Mouse (Mus musculus): ENCODE results near the gene Oas1h. TPM values are rescaled to one million over a fixed set of nuclear protein-coding genes. Genes with fewer than 3 reads are reported as not detected.
A peak's percentile ranks its signal among the peaks of the same experiment; 100 is the strongest.
"Not testable (repeated sequence)": the region's sequence is repeated elsewhere in the genome, so short reads cannot be mapped to it uniquely, and the experiment has no call there.

Gene Oas1h
- polyA plus RNA-seq, 1 experiment: not detected

DNA sequence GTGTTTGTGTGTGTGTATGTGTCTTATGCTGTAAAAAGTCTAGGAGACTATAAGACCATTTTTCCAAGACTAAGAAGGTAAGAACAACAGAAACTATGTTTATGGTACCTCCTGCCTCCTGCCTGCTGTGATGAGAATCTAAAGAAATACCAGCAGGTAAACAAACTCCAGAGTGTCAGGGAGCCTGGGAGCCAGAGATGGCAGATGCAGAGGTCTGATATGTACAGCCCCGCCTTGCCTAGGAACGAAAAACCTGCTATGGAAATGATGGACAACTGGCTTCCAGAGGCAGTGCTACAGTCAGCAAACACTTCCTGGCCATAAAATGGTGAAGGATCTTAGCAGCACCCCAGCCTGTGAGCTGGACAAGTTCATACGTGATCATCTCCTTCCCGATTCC is 14.2 kb upstream of the Oas1h start, which contains the start of gene Oas1f:
TSS of gene Oas1f (plus strand) at position 301 of the 400 bp plus-strand sequence.
- no peak within 1 kb of the TSS for H3K4me3 ChIP-seq (ENCODE audit: insufficient read depth, low read length)

DNA sequence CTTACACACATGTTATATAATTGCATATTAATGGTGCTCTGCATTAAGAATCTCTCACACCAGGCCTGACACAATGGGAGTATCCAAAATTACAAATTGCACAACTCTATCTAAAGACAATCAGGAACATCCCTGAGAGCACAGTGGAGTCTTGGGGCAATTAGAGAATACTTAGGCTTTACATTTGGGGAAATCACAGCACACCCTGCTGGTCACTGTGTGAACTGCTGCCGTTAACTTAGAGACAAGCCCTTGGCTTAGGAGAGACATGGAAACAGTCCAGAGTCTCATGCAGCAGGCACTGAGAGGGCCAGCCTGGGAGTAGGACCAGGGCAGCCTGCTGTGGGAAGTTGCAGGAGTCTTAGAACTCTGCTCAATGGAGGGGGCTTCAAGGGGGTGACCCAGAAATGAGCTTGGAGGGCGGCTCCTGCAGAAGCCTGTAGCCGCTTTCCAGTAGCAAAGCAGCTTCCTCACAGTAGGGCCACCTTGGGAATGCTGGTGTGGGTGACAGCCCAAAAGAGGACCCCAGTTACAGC is 11.6 kb upstream of the Oas1h start:
- Histone ChIP-seq H3K4me3 (ENCODE audit: insufficient read depth, low read length) (no peak overlapping the region), H3K27ac (ENCODE audit: insufficient read depth, low read length) (no peak overlapping the region), H3K4me1 (ENCODE audit: control insufficient read depth, insufficient read depth, low read length) (no peaks in the 10 kb centered on the region)
- TF ChIP-seq CTCF (IDR thresholded peaks at IDR 0.05; ENCODE audit: borderline replicate concordance, insufficient read depth, low read length) (peak; percentile 36; the same call in 1 of the 2 replicates), POLR2A (IDR thresholded peaks at IDR 0.05; ENCODE audit: low read depth, low read length) (no peak)

More for the DNA sequence above, 14.2 kb upstream of the Oas1h start, which contains the start of gene Oas1f:
- H3K27ac ChIP-seq (ENCODE audit: insufficient read depth, low read length): no peak within 1 kb of the TSS
- TF ChIP-seq CTCF (IDR thresholded peaks at IDR 0.05; ENCODE audit: borderline replicate concordance, insufficient read depth, low read length) (no peak), POLR2A (IDR thresholded peaks at IDR 0.05; ENCODE audit: low read depth, low read length) (no peak)
- H3K4me1 ChIP-seq (ENCODE audit: control insufficient read depth, insufficient read depth, low read length): no peaks in the 10 kb centered on the region

DNA sequence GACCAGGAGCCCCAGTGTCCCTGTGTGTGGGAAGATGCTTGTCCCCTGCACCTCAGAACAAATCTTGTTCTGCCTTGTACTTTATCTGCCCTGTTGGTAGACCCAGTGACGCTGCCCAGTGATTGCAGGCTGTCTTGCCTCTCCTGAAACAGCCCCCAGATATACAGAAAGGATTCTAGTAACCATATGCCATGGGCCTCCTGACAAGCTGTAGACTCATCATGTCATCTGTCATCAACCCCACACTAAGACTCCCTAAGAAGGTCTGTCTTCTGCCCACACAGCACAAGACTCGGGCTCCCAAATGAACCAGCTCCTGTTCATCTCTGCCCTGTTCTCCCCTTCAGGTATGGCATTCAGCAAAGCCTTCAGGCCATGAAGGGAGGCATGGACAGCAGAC is 2.0 kb upstream of the Oas1h start:
- Histone ChIP-seq H3K4me3 (ENCODE audit: insufficient read depth, low read length) (no peak overlapping the region), H3K27ac (ENCODE audit: insufficient read depth, low read length) (no peak overlapping the region), H3K4me1 (ENCODE audit: control insufficient read depth, insufficient read depth, low read length) (no peaks in the 10 kb centered on the region)
- no peak for TF ChIP-seq POLR2A (IDR thresholded peaks at IDR 0.05; ENCODE audit: low read depth, low read length)
- TF ChIP-seq CTCF (IDR thresholded peaks at IDR 0.05; ENCODE audit: borderline replicate concordance, insufficient read depth, low read length): no peak

DNA sequence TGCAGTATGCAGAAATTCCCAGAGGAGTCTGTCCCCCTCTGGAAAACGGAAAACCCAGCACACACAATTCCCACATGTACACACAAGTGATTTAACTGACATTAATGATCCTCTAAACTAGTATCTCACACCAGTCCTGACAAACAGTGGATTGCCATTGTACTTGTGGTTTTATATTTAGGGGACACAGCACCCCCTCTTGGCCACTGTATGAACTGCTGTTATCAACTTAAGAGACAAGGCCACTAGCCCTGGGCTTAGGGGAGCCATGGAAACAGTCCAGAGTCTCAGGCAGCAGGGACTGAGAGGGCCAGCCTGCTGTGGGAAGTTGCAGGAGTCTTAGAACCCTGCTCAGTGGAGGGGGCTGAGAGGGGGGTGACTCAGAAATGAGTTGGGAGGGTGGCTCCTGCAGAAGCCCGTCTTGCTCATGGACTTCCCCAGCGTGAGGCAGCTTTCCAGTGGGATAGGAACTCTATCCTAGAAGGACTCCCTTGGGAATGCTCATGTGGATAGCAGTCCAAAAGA is 4.2 kb downstream of the Oas1h start:
- TF ChIP-seq CTCF (IDR thresholded peaks at IDR 0.05; ENCODE audit: borderline replicate concordance, insufficient read depth, low read length) (no peak), POLR2A (IDR thresholded peaks at IDR 0.05; ENCODE audit: low read depth, low read length) (no peak)
- Histone ChIP-seq H3K4me1 (ENCODE audit: control insufficient read depth, insufficient read depth, low read length) (no peaks in the 10 kb centered on the region), H3K27ac (ENCODE audit: insufficient read depth, low read length) (no peak overlapping the region), H3K4me3 (ENCODE audit: insufficient read depth, low read length) (no peak overlapping the region)

DNA sequence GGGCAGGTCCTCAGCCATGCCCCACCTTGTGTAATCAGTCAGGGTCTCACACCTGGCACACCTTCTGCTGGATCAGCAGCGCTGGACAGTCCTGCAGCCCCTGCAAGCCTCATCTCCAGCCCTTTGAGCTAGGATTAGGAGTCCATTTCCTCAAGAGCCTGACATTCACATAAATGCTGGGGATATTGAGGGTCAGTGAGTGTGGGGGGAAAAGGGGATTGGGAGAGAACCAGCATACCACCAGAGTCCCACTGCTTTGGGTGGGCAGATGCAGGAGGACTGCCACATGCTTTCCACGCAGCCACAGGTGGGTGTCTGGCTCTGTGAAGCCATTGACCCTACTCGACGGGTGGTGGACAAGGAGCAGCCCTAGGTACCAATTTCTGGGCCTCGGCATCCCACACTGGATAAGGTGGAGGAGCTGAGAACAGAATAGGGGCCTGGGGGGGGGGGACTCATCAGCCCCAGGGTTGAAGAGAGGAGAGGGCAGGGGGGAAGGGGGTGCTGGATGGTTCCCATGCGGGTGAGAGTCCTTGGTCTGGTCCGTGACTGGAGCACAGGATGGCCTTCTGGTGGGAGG is 8.3 kb downstream of the Oas1h start:
- H3K4me1 ChIP-seq (ENCODE audit: control insufficient read depth, insufficient read depth, low read length): no peaks in the 10 kb centered on the region
- TF ChIP-seq CTCF (IDR thresholded peaks at IDR 0.05; ENCODE audit: borderline replicate concordance, insufficient read depth, low read length): no peak
- no peak for TF ChIP-seq POLR2A (IDR thresholded peaks at IDR 0.05; ENCODE audit: low read depth, low read length)
- no peak overlapping the region for H3K27ac ChIP-seq (ENCODE audit: insufficient read depth, low read length)
- H3K4me3 ChIP-seq (ENCODE audit: insufficient read depth, low read length): no peak overlapping the region

DNA sequence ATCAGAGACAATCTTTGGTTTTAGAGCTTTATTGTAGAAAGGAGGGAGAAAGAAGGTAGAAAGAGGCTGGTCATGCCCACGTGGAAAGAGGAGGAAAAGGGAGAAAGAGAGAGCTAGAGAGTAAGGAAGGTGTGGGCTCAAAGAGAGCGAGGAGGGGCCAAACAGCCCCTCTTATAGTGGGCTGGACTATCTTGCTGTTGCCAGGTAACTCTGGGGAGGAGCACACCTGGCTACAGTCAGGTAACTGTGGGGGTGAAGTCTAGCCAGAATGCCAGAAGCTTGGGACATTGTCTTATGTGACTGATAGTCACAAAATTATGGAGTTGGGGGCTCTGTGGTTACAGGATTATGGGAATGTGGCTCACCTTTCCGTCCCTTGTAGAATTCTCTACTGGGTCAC is 8.9 kb downstream of the Oas1h start:
- Histone ChIP-seq H3K27ac (ENCODE audit: insufficient read depth, low read length) (no peak overlapping the region), H3K4me3 (ENCODE audit: insufficient read depth, low read length) (no peak overlapping the region), H3K4me1 (ENCODE audit: control insufficient read depth, insufficient read depth, low read length) (no peaks in the 10 kb centered on the region)
- no peak for TF ChIP-seq CTCF (IDR thresholded peaks at IDR 0.05; ENCODE audit: borderline replicate concordance, insufficient read depth, low read length)
- TF ChIP-seq POLR2A (IDR thresholded peaks at IDR 0.05; ENCODE audit: low read depth, low read length): no peak

DNA sequence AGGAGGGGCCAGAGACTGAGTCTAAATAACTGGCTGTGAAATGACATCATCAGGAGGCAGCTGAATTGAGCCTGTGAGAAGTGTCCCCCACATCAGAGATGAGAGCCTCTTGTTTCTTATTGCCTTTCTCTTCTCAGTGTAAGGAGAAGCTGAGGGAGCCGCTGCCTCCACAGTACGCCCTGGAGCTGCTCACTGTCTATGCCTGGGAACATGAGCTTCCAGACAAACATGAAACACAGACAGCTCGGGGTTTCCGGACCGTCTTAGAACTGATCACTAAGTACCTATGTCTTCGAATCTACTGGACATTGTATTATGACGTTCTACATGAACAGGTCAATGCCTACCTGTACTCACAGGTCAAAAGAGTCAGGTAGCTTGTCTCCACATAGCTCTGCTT is 9.6 kb downstream of the Oas1h start:
- no peak for TF ChIP-seq POLR2A (IDR thresholded peaks at IDR 0.05; ENCODE audit: low read depth, low read length)
- TF ChIP-seq CTCF (IDR thresholded peaks at IDR 0.05; ENCODE audit: borderline replicate concordance, insufficient read depth, low read length): no peak
- H3K4me1 ChIP-seq (ENCODE audit: control insufficient read depth, insufficient read depth, low read length): no peaks in the 10 kb centered on the region
- H3K4me3 ChIP-seq (ENCODE audit: insufficient read depth, low read length): no peak overlapping the region
- H3K27ac ChIP-seq (ENCODE audit: insufficient read depth, low read length): no peak overlapping the region

DNA sequence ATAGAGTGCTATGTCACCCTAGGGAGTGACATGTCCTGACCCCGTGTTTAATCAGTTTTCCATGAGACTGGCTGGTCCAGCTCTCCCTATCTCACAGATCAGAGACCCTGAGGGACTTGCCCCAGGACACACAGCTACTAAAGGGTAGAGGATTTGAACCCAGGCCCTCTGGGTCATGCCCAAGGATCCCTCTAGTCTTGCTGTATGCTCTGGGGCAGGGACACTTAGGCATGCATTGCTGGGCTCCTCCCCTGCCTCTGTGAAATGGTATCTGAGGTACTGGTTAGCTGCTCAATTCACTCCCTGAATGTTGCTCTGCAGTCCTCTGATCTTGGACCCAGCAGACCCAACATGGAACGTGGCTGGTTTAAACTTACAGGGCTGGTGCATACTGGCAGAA is 10.2 kb downstream of the Oas1h start:
- Histone ChIP-seq H3K27ac (ENCODE audit: insufficient read depth, low read length) (no peak overlapping the region), H3K4me1 (ENCODE audit: control insufficient read depth, insufficient read depth, low read length) (no peaks in the 10 kb centered on the region), H3K4me3 (ENCODE audit: insufficient read depth, low read length) (no peak overlapping the region)
- no peak for TF ChIP-seq POLR2A (IDR thresholded peaks at IDR 0.05; ENCODE audit: low read depth, low read length)
- no peak for TF ChIP-seq CTCF (IDR thresholded peaks at IDR 0.05; ENCODE audit: borderline replicate concordance, insufficient read depth, low read length)

DNA sequence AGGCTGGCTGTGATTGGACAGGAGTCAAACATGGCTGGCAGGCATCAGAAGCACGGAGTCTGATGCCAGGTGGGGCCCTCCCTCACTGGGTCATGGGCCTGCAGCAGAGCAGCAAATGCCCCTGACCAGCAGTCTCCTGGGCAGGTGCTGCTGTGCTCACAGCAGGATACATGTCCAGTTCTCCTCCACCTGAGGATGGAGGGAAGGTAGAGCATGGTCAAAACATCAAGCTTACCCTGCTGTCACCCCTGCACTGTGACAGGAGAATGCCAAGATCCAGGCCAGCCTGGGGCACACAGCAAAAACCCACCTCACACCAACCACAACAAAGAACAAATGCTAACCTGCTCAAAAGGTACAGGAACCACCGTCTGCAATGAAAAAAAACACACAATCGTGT is 15.6 kb downstream of the Oas1h start:
- not testable (repeated sequence) for H3K4me1 ChIP-seq (ENCODE audit: control insufficient read depth, insufficient read depth, low read length); H3K27ac ChIP-seq (ENCODE audit: insufficient read depth, low read length)

DNA sequence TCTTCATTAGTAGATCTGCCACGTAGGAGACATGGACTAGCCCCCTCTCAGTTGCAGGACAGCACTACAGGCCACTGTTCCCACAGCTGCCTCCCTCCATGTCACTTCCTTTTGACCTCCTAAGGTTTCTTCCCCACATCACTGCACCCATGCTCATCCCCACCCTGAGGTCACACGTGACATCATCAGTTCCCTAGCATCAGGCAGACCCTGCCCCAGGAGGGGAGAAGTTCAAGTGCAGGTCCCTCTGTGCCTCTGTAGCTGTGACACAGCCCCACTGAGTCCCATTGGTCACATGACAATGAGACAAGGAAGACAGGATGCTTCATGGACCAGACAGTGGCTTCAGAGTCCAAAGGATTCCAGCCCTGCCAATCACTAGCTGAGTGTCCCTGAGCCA is 16.2 kb downstream of the Oas1h start:
- not testable (repeated sequence) for H3K4me1 ChIP-seq (ENCODE audit: control insufficient read depth, insufficient read depth, low read length); H3K27ac ChIP-seq (ENCODE audit: insufficient read depth, low read length); H3K4me3 ChIP-seq (ENCODE audit: insufficient read depth, low read length)

More for the DNA sequence above, 15.6 kb downstream of the Oas1h start:
- not testable (repeated sequence) for H3K4me3 ChIP-seq (ENCODE audit: insufficient read depth, low read length)

DNA sequence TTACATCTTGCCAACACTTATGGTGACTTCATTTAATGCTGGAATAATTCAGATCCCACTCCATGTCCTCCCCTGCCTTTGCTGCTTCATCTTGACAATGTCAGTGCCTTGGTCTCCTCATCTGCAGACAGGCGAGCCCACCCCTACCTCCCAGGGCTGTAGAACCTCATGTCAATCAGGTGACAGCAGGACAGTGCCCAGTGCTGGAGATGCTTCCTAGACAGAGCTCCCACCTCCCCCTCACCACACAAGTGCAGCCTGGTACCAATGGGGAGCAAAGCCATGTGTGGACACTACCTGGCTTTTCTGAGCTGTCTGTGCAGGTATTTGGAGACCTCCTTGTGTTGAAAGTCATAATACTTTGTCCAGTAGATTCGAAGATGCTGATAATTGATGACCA is 17.6 kb downstream of the Oas1h start:
- H3K27ac ChIP-seq (ENCODE audit: insufficient read depth, low read length); H3K4me3 ChIP-seq (ENCODE audit: insufficient read depth, low read length); H3K4me1 ChIP-seq (ENCODE audit: control insufficient read depth, insufficient read depth, low read length): not testable (repeated sequence)

DNA sequence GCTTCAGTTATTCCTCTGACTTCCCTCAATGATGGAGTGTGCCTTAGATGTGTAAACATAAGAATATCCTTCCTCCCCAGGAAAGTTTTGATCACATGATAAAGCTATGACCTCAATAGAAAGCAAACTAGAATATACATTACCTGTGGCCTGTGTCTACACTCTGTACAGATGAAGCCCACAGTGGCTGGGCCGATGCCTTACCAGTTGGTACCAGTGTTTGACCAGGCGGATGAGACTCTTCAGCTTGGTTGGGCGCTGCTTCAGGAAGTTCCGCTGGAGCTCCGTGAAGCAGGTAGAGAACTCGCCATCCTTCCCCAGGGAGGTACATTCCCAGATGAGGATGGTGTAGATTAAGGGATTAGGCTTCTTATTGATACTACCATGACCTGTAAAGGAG is 20.5 kb downstream of the Oas1h start:
- H3K27ac ChIP-seq (ENCODE audit: insufficient read depth, low read length); H3K4me1 ChIP-seq (ENCODE audit: control insufficient read depth, insufficient read depth, low read length); H3K4me3 ChIP-seq (ENCODE audit: insufficient read depth, low read length): not testable (repeated sequence)

DNA sequence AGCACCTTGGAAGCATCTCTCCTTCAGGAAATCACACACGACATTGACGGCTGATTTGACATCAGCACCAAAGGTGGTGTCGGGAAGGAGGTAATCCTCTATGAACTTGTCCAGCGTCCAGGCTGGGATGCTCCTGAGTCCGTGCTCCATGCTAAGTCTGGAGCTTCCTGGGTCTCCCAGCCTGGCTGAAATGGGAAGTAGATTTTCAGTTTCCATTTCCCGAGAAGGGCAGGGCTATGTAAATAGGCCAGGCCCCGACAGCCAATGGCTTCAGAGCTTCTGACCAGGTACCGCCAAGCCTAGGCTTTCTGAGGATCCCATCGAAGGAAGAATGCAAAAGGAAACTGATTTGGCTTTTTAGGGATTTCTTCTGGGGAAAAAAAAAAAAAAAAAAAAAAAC is 26.2 kb downstream of the Oas1h start, which contains the start of gene Oas1g:
TSS of gene Oas1g (minus strand) at position 201 of the 400 bp plus-strand sequence.
- not testable (repeated sequence) for H3K4me1 ChIP-seq (ENCODE audit: control insufficient read depth, insufficient read depth, low read length); H3K27ac ChIP-seq (ENCODE audit: insufficient read depth, low read length); H3K4me3 ChIP-seq (ENCODE audit: insufficient read depth, low read length)

Measured in embryonic fibroblast, embryonic 13.5 days (primary cell).